Mouse (Mus musculus): ENCODE results near the gene Trim38. TPM values are rescaled to one million over a fixed set of nuclear protein-coding genes. Genes with fewer than 3 reads are reported as not detected.
"Not testable (repeated sequence)": the region's sequence is repeated elsewhere in the genome, so short reads cannot be mapped to it uniquely, and the experiment has no call there.

The Trim38 gene
- not detected in 2 replicates for polyA plus RNA-seq (2015; fragmentation: Nextera tagmentation; extraction: Ambion mirVana)

DNA sequence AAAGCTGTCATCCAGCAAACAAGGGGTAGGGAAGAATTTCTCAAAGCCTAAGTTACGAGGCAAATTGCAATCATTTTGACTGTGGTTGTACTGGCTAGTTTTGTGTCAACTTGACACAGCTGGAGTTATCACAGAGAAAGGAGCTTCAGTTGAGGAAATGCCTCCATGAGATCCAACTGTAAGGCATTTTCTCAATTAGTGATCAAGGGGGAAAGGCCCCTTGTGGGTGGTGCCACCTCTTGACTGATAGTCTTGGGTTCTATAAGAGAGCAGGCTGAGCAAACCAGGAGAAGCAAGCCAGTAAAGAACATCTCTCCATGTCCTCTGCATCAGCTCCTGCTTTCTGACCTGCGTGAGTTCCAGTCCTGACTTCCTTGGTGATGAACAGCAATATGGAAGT, at the start of gene Trim38:
Trim38 (plus strand) TSS at position 301 of the 400 bp plus-strand sequence.
- not testable (repeated sequence) for DNase-seq (ENCODE audit: low spot score)

- no peak for DNase-seq (ENCODE audit: low spot score)
These were observed 45.5 kb upstream of the Trim38 start for GRCm38 (mm10) chr13:23724239-23724638.

GRCm38 (mm10) chr13:23725213-23725612, 44.5 kb upstream of the Trim38 start:
- no peak for DNase-seq (ENCODE audit: low spot score)

DNA sequence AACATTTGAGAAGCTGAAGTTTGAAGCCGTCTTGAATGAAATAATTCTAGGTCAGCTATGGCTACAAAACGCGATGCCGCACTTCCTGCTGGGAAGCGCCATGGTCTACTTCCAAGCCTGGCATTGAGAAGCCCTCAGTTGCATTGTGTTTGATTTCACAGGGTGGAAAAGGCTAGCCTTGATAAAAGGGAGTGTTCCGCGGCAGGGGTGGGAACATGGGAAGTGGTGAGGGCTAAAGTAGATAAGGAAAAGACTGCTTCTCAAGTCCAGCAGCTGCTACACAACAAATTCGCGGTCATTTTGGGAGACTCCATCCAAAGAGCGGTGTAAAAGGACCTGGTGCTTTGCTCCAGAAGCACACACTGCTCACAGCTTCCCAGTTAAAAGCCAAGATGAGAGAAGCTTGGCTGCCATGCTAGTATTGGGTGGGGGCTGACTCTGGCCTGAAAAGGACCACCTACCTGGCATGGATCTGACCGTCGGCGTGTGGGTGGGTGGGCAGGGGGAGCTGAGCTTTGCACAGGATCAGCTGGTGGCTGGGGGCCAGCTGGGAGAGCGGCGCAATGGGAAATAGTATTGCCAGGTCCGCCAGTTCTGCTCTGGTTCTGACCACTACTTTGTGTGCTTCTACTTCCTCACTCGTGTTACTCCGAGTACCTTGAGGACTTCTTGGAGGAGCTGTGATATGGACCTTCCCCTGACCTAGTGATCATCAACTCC, 41.1 kb upstream of the Trim38 start:
- DNase-seq (ENCODE audit: low spot score): no peak

DNA sequence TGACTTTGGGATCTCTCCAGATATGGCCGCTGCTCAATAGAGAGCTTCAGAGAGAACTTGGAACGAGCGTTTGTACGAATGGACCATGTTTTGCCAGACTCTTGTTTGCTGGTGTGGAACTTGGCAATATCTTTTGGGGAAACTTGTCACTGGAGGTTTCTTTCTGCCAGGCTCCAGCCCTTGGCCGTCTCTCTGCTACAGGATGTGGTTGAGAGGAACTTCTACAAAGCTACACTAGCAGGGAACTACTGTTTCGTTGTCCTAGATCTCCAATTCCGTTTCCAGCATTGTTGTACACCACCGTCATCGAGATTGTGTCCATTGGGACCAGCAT, 40.6 kb upstream of the Trim38 start:
- DNase-seq (ENCODE audit: low spot score): peak; percentile 63

- DNase-seq (ENCODE audit: low spot score): no peak
These were observed 40.0 kb upstream of the Trim38 start for GRCm38 (mm10) chr13:23729706-23730105.

- no peak for DNase-seq (ENCODE audit: low spot score)
These were observed 39.2 kb upstream of the Trim38 start for GRCm38 (mm10) chr13:23730479-23730878.

- peak; percentile 67 for DNase-seq (ENCODE audit: low spot score)
These were observed 37.4 kb upstream of the Trim38 start for GRCm38 (mm10) chr13:23732156-23732804.

DNA sequence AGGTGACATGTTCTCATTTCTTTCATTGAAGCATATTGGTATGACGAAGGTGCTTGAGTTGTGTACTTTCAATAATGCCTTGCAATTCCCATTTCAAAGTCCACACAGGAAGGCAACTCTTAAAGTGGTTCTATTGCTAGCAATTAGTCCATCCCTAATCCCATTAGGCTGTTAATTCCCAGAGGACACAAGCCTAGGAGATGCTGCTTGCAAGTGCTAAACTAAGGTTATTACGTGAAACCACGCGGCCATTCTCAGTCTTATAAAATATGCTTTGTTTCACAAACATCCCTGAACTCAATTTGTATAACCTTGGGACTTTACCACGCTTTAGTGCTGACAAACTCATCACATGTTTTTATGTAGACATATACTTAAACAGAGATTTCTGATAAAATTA, 32.6 kb upstream of the Trim38 start:
- no peak for DNase-seq (ENCODE audit: low spot score)

- DNase-seq (ENCODE audit: low spot score): peak; percentile 59
These were observed 31.7 kb upstream of the Trim38 start for GRCm38 (mm10) chr13:23738041-23738440.

GRCm38 (mm10) chr13:23738677-23739068, 31.0 kb upstream of the Trim38 start, which contains the start of gene Hist1h1c:
Hist1h1c (plus strand) TSS chr13:23738808.
- peak; percentile 96 for DNase-seq (ENCODE audit: low spot score)

GRCm38 (mm10) chr13:23739069-23739921, 30.4 kb upstream of the Trim38 start:
- DNase-seq (ENCODE audit: low spot score): peak; percentile 94

DNA sequence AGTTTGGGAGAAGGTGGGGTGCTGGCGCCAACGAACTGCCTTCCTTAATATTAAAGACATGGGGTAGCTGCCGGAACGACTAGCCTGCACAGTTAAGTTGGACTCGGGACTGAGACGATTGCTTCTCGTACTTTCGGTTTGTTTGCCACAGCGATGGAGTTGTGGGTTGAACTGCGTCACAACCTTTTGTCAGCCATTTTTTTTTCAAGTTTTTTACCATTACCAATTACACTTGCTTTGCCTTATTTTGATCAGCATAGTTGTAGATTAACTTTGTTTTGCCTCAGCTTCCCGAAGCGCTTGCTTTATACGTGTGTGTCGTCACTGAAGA, 29.8 kb upstream of the Trim38 start:
- DNase-seq (ENCODE audit: low spot score): no peak

- no peak for DNase-seq (ENCODE audit: low spot score)
These were observed 29.4 kb upstream of the Trim38 start for GRCm38 (mm10) chr13:23740256-23740840.

DNA sequence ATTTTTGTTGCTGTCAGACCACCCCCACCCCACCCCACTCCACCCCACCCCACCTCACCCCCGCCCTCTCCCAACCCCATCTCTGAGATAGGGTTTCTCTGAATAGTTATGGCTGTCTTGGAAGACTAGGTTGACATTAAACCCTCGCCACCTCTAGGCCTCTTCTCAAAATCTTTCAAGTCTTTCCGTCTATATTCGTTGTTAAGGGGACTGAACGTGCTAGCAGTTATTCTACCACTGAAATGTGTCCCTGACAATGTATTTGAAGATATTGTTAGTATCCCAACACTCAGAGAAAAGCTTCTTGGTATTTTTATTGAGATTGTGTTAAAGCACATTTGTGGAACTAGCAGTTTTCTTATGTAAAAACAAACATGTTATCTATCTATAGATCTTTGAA, 28.8 kb upstream of the Trim38 start:
- peak; percentile 13 for DNase-seq (ENCODE audit: low spot score)

DNA sequence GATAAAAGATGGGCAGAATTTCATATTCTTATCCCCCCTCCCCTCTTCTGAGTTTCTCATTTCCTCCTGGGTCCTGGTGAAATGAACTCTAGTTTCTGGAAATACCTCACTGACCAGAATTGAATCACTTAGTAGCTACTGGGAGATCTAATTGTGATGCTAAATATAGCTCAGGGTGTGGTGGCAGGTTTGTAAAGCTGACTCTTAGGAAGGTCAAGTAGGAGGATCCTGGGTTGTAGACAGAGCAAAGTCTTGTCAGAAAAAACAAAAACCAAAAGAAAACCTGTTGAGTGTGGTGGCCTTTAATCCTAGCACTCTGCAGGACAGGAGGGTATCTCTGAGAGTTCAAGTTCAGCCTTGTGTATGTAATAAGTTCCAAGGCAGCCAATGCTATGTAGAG, 27.7 kb upstream of the Trim38 start:
- DNase-seq (ENCODE audit: low spot score): peak; percentile 2

- peak; percentile 1 for DNase-seq (ENCODE audit: low spot score)
These were observed 26.5 kb upstream of the Trim38 start for GRCm38 (mm10) chr13:23743215-23743614.

GRCm38 (mm10) chr13:23743963-23744362, 25.8 kb upstream of the Trim38 start:
- peak; percentile 5 for DNase-seq (ENCODE audit: low spot score)

DNA sequence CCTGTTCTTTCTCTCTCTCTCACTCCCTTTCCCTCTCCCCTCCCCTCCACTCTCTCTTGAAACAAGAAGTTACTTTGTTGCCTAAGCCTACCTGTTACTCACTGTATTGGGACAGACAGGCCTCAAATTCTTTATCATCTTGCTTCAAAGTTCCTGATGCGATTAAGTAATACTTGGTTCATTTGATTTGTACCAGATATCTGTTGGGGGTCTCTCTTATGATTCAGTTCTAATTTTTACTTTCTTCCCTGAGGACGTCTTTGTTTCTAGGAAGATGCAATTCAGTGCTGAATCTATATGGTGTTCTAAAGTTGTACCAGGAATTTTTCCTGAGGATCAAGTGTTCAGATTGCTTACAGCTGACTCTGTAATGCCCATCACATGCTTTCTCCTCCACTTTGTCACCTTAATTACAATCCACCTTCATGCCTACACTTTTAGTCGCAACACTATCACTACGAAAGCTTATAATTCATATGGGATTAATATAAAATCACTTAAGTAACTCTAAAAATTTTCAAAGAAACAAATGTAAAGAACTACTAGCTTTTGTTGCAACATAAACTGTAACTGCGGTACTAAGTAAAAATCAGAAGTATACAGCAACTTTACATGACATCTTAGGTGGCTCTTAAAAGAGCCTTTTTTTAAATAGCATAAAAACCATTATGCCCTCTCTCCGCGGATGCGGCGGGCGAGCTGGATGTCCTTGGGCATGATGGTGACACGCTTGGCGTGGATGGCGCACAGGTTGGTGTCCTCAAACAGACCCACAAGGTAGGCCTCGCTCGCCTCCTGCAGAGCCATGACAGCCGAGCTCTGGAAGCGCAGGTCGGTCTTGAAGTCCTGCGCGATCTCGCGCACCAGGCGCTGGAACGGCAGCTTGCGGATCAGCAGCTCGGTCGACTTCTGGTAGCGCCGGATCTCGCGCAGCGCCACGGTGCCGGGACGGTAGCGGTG, 25.0 kb upstream of the Trim38 start:
- DNase-seq (ENCODE audit: low spot score): peak; percentile 28

DNA sequence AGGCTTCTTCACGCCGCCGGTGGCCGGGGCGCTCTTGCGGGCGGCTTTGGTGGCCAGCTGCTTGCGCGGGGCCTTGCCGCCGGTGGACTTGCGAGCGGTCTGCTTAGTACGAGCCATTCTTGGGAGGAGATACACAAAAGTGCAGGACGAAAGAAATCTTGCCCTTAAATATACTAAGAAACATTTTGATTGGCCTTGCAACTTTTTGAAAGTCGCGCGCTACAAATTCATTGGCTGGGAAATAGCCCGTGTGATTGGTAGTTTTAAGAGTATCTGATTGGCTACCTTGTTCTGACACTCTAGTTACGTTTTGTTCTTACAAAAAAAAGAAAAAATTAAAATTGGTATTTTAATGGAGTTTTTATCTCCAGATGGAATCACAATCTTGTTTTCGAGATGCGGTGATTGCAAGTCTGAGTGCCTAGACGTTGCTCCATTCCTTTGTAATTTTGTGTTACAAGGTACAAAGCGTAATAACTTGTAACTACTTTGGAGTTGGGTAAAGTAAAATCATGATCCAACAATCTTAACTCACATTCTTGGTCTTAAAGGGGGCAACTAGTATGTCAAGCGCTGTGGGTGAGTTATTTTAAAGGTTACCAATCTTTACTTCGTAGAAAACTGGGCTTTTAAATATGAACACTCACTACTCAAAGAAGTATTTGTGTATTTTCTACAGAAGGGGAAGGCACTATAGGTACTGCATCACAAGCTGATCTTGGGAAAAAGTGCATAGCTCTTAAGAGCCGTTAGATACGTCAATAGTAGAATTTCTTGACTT, 24.1 kb upstream of the Trim38 start, which contains the start of gene Hist1h3c:
Hist1h3c (minus strand) TSS at position 222 of the 781 bp plus-strand sequence.
- peak; percentile 94 for DNase-seq (ENCODE audit: low spot score)

All from thymus, postnatal 0 days (tissue).